Comparison of ENCODE assay signal across 8 mouse cellular contexts in genomic region chr14:18330789-18331692, GRCm38 (mm10). TPM values are rescaled to one million over a fixed set of nuclear protein-coding genes. Genes with fewer than 3 reads are reported as not detected.
DNase-seq lines count a peak whose midpoint lies in the region; ATAC-seq and TF ChIP-seq lines count a peak whose summit lies in the region.

No protein-coding gene starts in this region.

- peaks cover 13% of the 10 kb centered on the region for H3K79me2 ChIP-seq in myocyte (ENCODE audit: control insufficient read depth, insufficient read depth)

- peak overlapping the region; percentile 65 for H3ac ChIP-seq in myocyte (ENCODE audit: control insufficient read depth, insufficient read length)

- peak; percentile 72 for ATAC-seq in granulocyte monocyte progenitor cell, adult 5-6 weeks (replicated peaks; ENCODE audit: poor library complexity, severe bottlenecking)
- ATAC-seq in kidney, embryonic 14.5 days (ENCODE audit: low FRiP score, low TSS enrichment) = peak; percentile 71
- ATAC-seq in liver, embryonic 12.5 days = peak; percentile 74
- ATAC-seq in stomach, embryonic 15.5 days (ENCODE audit: insufficient read depth, low FRiP score, low read depth) = peak; percentile 29

- WGBS in kidney, embryonic 14.5 days = 1% methylated on average over 64 of the region's 99 CpGs
- 1% methylated on average over 62 of the region's 99 CpGs for WGBS in liver, embryonic 12.5 days (ENCODE audit: insufficient replicate concordance)
- whole genome bisulfite sequencing in stomach, embryonic 15.5 days = under 1% methylated on average over 44 of the region's 99 CpGs

- peaks cover 12% of the 10 kb centered on the region; the same call in 1 of the 2 replicates for H3K4me1 ChIP-seq in kidney, embryonic 14.5 days (ENCODE audit: control insufficient read depth, insufficient read depth, low read length)
- H3K4me1 ChIP-seq in liver, embryonic 12.5 days = peaks cover 46% of the 10 kb centered on the region
- H3K4me1 ChIP-seq in stomach, embryonic 15.5 days = peaks cover 14% of the 10 kb centered on the region

- peak overlapping the region; percentile 67; the same call in 1 of the 2 replicates for H3K27ac ChIP-seq in kidney, embryonic 14.5 days (ENCODE audit: low read depth, low read length)
- H3K27ac ChIP-seq in liver, embryonic 12.5 days = peak overlapping the region; percentile 75
- H3K27ac ChIP-seq in stomach, embryonic 15.5 days = peak overlapping the region; percentile 87

- TF ChIP-seq POLR2A in myocyte (IDR thresholded peaks at IDR 0.05; ENCODE audit: insufficient read length, low read depth) = no peak

- no peaks in the 10 kb centered on the region; the same call in 1 of the 2 replicates for H3K36me3 ChIP-seq in kidney, embryonic 14.5 days (ENCODE audit: control insufficient read depth, insufficient read depth, low read length)
- H3K36me3 ChIP-seq in liver, embryonic 12.5 days = peaks cover 10% of the 10 kb centered on the region; the same call in 1 of the 2 replicates
- H3K36me3 ChIP-seq in myocyte (ENCODE audit: control insufficient read depth, insufficient read depth) = no peaks in the 10 kb centered on the region
- no peaks in the 10 kb centered on the region for H3K36me3 ChIP-seq in stomach, embryonic 15.5 days

- H3K27me3 ChIP-seq in kidney, embryonic 14.5 days (ENCODE audit: control insufficient read depth, insufficient read depth, low read length) = no peaks in the 10 kb centered on the region
- no peaks in the 10 kb centered on the region for H3K27me3 ChIP-seq in liver, embryonic 12.5 days (replicated peaks)
- no peaks in the 10 kb centered on the region for H3K27me3 ChIP-seq in myocyte (ENCODE audit: control insufficient read depth, insufficient read depth, insufficient read length)
- H3K27me3 ChIP-seq in stomach, embryonic 15.5 days (replicated peaks) = no peaks in the 10 kb centered on the region

- H3K4me2 ChIP-seq in kidney, embryonic 14.5 days (replicated peaks; ENCODE audit: low read depth, low read length) = peak overlapping the region; percentile 76
- peak overlapping the region; percentile 99 for H3K4me2 ChIP-seq in liver, embryonic 12.5 days
- H3K4me2 ChIP-seq in myocyte (ENCODE audit: low read depth) = peak overlapping the region; percentile 86
- peak overlapping the region; percentile 79 for H3K4me2 ChIP-seq in stomach, embryonic 15.5 days

- peak overlapping the region; percentile 94 for H3K4me3 ChIP-seq in kidney, embryonic 14.5 days (ENCODE audit: low read length)
- H3K4me3 ChIP-seq in liver, embryonic 12.5 days = peak overlapping the region; percentile 85
- H3K4me3 ChIP-seq in myocyte = peak overlapping the region; percentile 30
- peak overlapping the region; percentile 89 for H3K4me3 ChIP-seq in stomach, embryonic 15.5 days (replicated peaks)

- no peaks in the 10 kb centered on the region for H3K9me3 ChIP-seq in kidney, embryonic 14.5 days (ENCODE audit: control insufficient read depth, low read length)
- H3K9me3 ChIP-seq in liver, embryonic 12.5 days (replicated peaks) = no peaks in the 10 kb centered on the region
- H3K9me3 ChIP-seq in stomach, embryonic 15.5 days = no peaks in the 10 kb centered on the region

- DNase-seq in ovary, postnatal 10 days (ENCODE audit: low spot score) = peak; percentile 12
- DNase-seq in ovary, adult 18-20 months (ENCODE audit: low spot score) = no peak
- DNase-seq in embryo, embryonic 10 days (ENCODE audit: low spot score) = peak; percentile 54

- peak overlapping the region; percentile 98 for H3K9ac ChIP-seq in kidney, embryonic 14.5 days (ENCODE audit: low read depth, low read length)
- peak overlapping the region; percentile 90 for H3K9ac ChIP-seq in liver, embryonic 12.5 days
- H3K9ac ChIP-seq in stomach, embryonic 15.5 days = peak overlapping the region; percentile 91

TF ChIP-seq in myocyte, 11 proteins besides CTCF, POLR2A, EP300 and RAD21:
- TF ChIP-seq TCF12 (IDR thresholded peaks at IDR 0.05; ENCODE audit: insufficient read depth, poor library complexity, severe bottlenecking) (no peak), MAX (IDR thresholded peaks at IDR 0.05; ENCODE audit: low read depth) (peak; percentile 30), MYOD1 (IDR thresholded peaks at IDR 0.05; ENCODE audit: control insufficient read depth in 1 of 3, insufficient read length in 2 of 3, low read depth in 2 of 3) (peak in 1 of 3 experiments; percentile 1)

RNA-seq across cellular contexts. Expression of gene Ube2e1, which starts 0.6 kb away (rescaled TPM):
- 96.1 and 126 TPM in 2 replicates for total RNA-seq in granulocyte monocyte progenitor cell, adult 5-6 weeks (2014; fragmentation: Nextera tagmentation)
- total RNA-seq in granulocyte monocyte progenitor cell, adult 5-6 weeks (2017) = 66.5 and 74.4 TPM in 2 replicates
- polyA plus RNA-seq in kidney, embryonic 14.5 days (2014; fragmentation: Nextera tagmentation; extraction: Ambion mirVana) = 48.9 and 120 TPM in 2 replicates
- polyA plus RNA-seq in liver, embryonic 12.5 days (2016; fragmentation: Nextera tagmentation; extraction: Ambion mirVana) = 59.6 and 63.1 TPM in 2 replicates
- 34.4 TPM for polyA plus RNA-seq in myocyte (2012; fragmentation: generic; extraction: Trizol)
- polyA plus RNA-seq in stomach, embryonic 15.5 days (2015; fragmentation: Nextera tagmentation; extraction: Ambion mirVana) = 130 and 140 TPM in 2 replicates

RNA-seq across cellular contexts. Expression of gene Rpl15, which starts 59.9 kb away (rescaled TPM):
- total RNA-seq in granulocyte monocyte progenitor cell, adult 5-6 weeks (2014; fragmentation: Nextera tagmentation) = 2,321 and 2,369 TPM in 2 replicates
- total RNA-seq in granulocyte monocyte progenitor cell, adult 5-6 weeks (2017) = 2,140 and 2,427 TPM in 2 replicates
- polyA plus RNA-seq in kidney, embryonic 14.5 days (2014; fragmentation: Nextera tagmentation; extraction: Ambion mirVana) = 551 and 698 TPM in 2 replicates
- polyA plus RNA-seq in liver, embryonic 12.5 days (2016; fragmentation: Nextera tagmentation; extraction: Ambion mirVana) = 393 and 396 TPM in 2 replicates
- 1,739 TPM for polyA plus RNA-seq in myocyte (2012; fragmentation: generic; extraction: Trizol)
- 343 and 434 TPM in 2 replicates for polyA plus RNA-seq in stomach, embryonic 15.5 days (2015; fragmentation: Nextera tagmentation; extraction: Ambion mirVana)

Comparison
In these comparisons a context has a peak if more than half of its experiments do, and no peak if none do; other contexts are left out.
1. H3K4me3 ChIP-seq: peak in every context shown above with its lines; median percentile 94 in kidney, embryonic 14.5 days; 89 in stomach, embryonic 15.5 days; 85 in liver, embryonic 12.5 days; 30 in myocyte.